Mouse (Mus musculus) C2C12 (cell line): ENCODE results near the gene Pdcd6. TPM values are rescaled to one million over a fixed set of nuclear protein-coding genes. Genes with fewer than 3 reads are reported as not detected.

Source experiments
- H3K27me3 ChIP-seq: one replicate; pipeline ENCODE4 v1.6.1; 2011; ENCODE audit not compliant: control insufficient read depth, insufficient read depth, insufficient read length
- H3K36me3 ChIP-seq: one replicate; pipeline ENCODE4 v1.6.1; 2011; ENCODE audit not compliant: control insufficient read depth, insufficient read depth
- H3K4me3 ChIP-seq: one replicate; pipeline ENCODE4 v1.5.1; 2011; ENCODE audit warnings: mild to moderate bottlenecking, control low read depth; ENCODE audit not compliant: poor library complexity, insufficient read depth, severe bottlenecking
- H3K79me2 ChIP-seq: one replicate; pipeline ENCODE4 v1.6.1; 2011; ENCODE audit not compliant: control insufficient read depth, insufficient read depth
- H3K79me3 ChIP-seq: one replicate; pipeline ENCODE4 v1.6.1; 2011; ENCODE audit warnings: low read depth, control low read depth
- H3ac ChIP-seq: one replicate; pipeline ENCODE3; 2011; ENCODE audit warnings: low read depth; ENCODE audit not compliant: control insufficient read depth, insufficient read length
- CEBPB ChIP-seq: IDR thresholded peaks from one replicate; pipeline ENCODE4 v1.6.1; 2011; ENCODE audit warnings: low read depth, mild to moderate bottlenecking, control low read depth, moderate library complexity
- CTCF ChIP-seq: IDR thresholded peaks from one replicate; pipeline ENCODE4 v1.5.1; 2011; ENCODE audit not compliant: control insufficient read depth, insufficient read depth, insufficient read length
- FOSL1 ChIP-seq: IDR thresholded peaks from one replicate; pipeline ENCODE4 v1.8.0; 2011; ENCODE audit warnings: mild to moderate bottlenecking, low read length; ENCODE audit not compliant: poor library complexity, insufficient read depth, severe bottlenecking
- MAX ChIP-seq: IDR thresholded peaks from one replicate; pipeline ENCODE4 v1.6.1; 2011; ENCODE audit warnings: mild to moderate bottlenecking, control low read depth
- MYOG ChIP-seq: IDR thresholded peaks from one replicate; pipeline ENCODE4 v1.6.1; 2011; ENCODE audit not compliant: control insufficient read depth, insufficient read length; ENCODE audit errors: extremely low read depth
- USF1 ChIP-seq: IDR thresholded peaks from one replicate; pipeline ENCODE4 v1.6.1; 2011; ENCODE audit warnings: low read depth, mild to moderate bottlenecking, control low read depth, moderate library complexity
- polyA plus RNA-seq: library from polyadenylated mRNA; unstranded; fragments of >200 nt; fragmentation: generic; extraction: Trizol; gene quantifications from one replicate; pipeline ENCODE4 v1.2.1, GENCODE M21; 2012; ENCODE audit warnings: missing spikeins

Pdcd6 gene
- polyA plus RNA-seq, 1 experiment: 98.2 TPM

DNA sequence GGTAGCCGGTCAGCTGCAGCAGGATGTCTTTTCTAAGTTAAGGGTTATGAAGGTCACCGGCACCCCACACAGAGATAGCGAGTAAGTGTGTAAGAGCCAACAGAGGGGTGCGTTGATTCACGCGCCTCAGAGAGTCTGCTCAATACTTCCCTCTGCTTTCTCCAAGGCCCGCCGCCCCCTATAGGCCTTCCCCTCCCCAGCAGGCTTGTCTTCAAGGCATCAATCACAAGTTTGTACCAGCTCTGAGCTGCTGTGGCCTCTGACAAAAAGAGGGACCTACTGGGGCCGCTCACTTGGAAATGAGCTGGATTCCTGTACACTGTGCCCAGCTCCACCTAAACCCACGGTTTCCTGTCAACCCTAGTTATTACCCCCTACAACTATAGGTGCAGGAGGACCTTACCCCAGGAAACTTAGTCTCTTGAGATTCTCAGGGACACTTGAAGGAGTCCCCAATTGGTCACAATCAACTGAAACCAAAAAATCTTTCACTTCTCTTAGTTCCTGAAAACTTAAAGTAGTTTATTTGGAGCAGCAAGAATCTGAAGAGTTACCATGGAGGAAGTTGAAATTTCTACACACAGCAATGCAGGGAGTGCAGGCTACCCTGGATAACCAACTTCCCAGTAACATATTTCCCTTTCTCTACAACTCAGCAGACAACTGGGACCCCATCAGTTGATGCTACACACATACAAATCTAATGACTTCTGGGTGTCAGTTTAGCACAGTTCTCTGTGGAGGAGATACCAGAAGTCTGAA is 57.0 kb downstream of the Pdcd6 start:
- H3K27me3 ChIP-seq: no peaks in the 10 kb centered on the region
- H3K4me3 ChIP-seq: peak overlapping the region; percentile 23
- TF ChIP-seq MAX: no peak
- no peak for TF ChIP-seq MYOG
- TF ChIP-seq USF1: no peak
- TF ChIP-seq FOSL1: no peak
- no peak for TF ChIP-seq CEBPB
- peak overlapping the region; percentile 18 for H3ac ChIP-seq
- H3K79me2 ChIP-seq: no peaks in the 10 kb centered on the region
- H3K36me3 ChIP-seq: no peaks in the 10 kb centered on the region
- no peaks in the 10 kb centered on the region for H3K79me3 ChIP-seq

DNA sequence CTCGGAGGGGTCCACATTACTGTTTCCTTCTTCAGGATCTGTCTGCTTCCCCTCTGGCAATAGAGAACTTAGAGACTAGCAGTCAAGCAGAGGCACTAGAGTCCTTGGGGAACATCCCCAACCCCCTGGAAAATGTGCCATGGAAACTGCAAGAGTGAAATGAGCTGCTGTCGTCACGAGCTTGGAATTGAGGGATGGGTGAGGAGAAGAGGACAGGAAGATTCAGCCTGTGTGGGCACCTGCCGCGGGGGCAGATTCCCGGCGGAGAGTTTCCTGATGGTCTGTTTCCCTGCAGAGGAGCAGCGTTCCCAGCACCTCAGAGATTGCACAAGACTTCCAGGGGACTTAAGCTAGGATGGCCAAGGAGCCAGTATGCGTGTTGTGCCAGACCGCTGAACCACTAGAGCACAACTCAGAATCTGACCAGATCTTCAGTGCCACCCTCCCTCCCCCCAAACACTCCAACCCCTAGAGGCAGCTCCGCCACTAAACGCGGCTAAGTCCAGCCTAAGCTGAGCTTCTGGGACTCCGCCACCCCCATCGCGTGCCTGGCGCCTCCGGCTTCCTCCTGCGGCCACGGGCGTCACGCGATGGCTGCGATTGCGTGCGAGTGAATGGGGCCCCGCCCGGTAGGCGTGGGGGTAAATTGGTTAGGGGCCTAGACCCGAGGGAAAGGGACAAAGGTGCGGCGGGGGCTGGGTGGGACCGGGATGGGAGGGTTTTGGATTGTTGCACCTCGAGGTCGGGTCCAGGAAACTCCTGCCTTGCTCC is 57.7 kb downstream of the Pdcd6 start:
- Histone ChIP-seq H3K79me2 (no peaks in the 10 kb centered on the region), H3K36me3 (no peaks in the 10 kb centered on the region), H3K79me3 (no peaks in the 10 kb centered on the region), H3K4me3 (peak overlapping the region; percentile 23), H3ac (peak overlapping the region; percentile 16), H3K27me3 (no peaks in the 10 kb centered on the region)
- TF ChIP-seq MYOG: no peak
- peak; percentile 21 for TF ChIP-seq MAX
- TF ChIP-seq CTCF: no peak
- peak; percentile 90 for TF ChIP-seq CEBPB
- TF ChIP-seq FOSL1: no peak

Other genes starting within 250 kb of the Pdcd6 start
- gene Slc9a3, start 196.1 kb downstream of the Pdcd6 start, polyA plus RNA-seq: 0.01 TPM
- gene Exoc3, start 108.8 kb downstream of the Pdcd6 start, polyA plus RNA-seq: 22.8 TPM
- 2.0 TPM for gene Ahrr, start 25.2 kb downstream of the Pdcd6 start, polyA plus RNA-seq
- 166 TPM for gene Sdha, start 32.7 kb upstream of the Pdcd6 start, polyA plus RNA-seq
- 27.2 TPM for gene Ccdc127, start 32.7 kb upstream of the Pdcd6 start, polyA plus RNA-seq
- 0.01 TPM for gene Lrrc14b, start 46.4 kb upstream of the Pdcd6 start, polyA plus RNA-seq
- 0.48 TPM for gene Zfp72, start 73.3 kb upstream of the Pdcd6 start, polyA plus RNA-seq
- 452 TPM for gene Ftl1-ps1, start 82.1 kb upstream of the Pdcd6 start, polyA plus RNA-seq
- 2.5 TPM for gene Zfp825, start 176.4 kb upstream of the Pdcd6 start, polyA plus RNA-seq